Comparison of ENCODE assay signal across 15 mouse cellular contexts in the genomic region with DNA sequence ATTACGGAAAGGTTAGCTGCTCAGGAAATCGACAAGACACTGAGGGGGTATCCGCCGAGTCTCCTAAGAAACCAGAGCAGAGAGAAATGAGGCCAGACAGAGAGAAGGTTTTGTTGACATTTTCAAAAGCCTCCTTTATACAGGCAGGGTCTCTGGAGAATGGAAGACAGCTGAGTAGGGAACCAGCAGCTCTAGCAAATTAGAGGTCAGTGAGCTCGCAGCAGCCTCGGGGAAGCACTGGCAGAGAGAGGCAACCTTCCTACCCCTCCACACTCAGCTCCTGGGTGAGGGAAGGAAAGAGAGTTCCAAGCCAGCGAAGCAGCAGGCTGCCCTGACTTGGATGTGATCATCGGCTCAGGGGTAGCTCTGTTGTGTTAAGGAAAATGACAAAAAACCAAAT.
DNase-seq lines count a peak whose midpoint lies in the region; ATAC-seq and TF ChIP-seq lines count a peak whose summit lies in the region.
"Had no signal": no experiment of that assay in that cellular context is flagged by ENCODE, and none has a peak within 500 bp of the region (broad histone marks: within the 10 kb centered on the region; RNA-seq: fewer than 3 reads in every experiment).

No protein-coding gene starts in this region.

- no peak for TF ChIP-seq POLR2A in heart, adult 2 months (IDR thresholded peaks at IDR 0.05; ENCODE audit: insufficient read depth, low read depth, low read length)

- WGBS in embryonic facial prominence, embryonic 14.5 days: 34% methylated on average over 8 of the region's 8 CpGs
- 50% methylated on average over 8 of the region's 8 CpGs for WGBS in midbrain, embryonic 12.5 days
- WGBS in heart, adult 2 months: 72% methylated on average over 8 of the region's 8 CpGs

- no peaks in the 10 kb centered on the region for H3K79me2 ChIP-seq in heart, adult 2 months (replicated peaks; ENCODE audit: control insufficient read depth, insufficient read depth, low read length)

- TF ChIP-seq EP300 in heart, adult 2 months (IDR thresholded peaks at IDR 0.05; ENCODE audit: insufficient read depth, low read depth, low read length): no peak

- no peak for TF ChIP-seq CTCF in heart, adult 2 months (IDR thresholded peaks at IDR 0.05)

- H3K4me1 ChIP-seq in embryonic facial prominence, embryonic 14.5 days (ENCODE audit: control insufficient read depth, insufficient read depth, low read length): no peaks in the 10 kb centered on the region
- 0 out of 2 replicates have a peak, but pooled peaks cover 4% of the 10 kb centered on the region for H3K4me1 ChIP-seq in midbrain, embryonic 12.5 days
- no peaks in the 10 kb centered on the region for H3K4me1 ChIP-seq in heart, adult 2 months (ENCODE audit: control insufficient read depth, insufficient read depth, low read length)
- H3K4me1 ChIP-seq: limb, embryonic 10.5 days; liver, embryonic 12.5 days had no signal

- intact Hi-C loops in heart, adult 2 months (cut with DNase I): no loop called here

- no peak overlapping the region for H3K27ac ChIP-seq in embryonic facial prominence, embryonic 14.5 days (replicated peaks; ENCODE audit: low read depth, low read length)
- peak overlapping the region; percentile 58 for H3K27ac ChIP-seq in midbrain, embryonic 12.5 days (replicated peaks)
- H3K27ac ChIP-seq in heart, adult 2 months: no peak overlapping the region
- H3K27ac ChIP-seq: limb, embryonic 10.5 days; liver, embryonic 12.5 days had no signal

- no peak overlapping the region for H3K9ac ChIP-seq in embryonic facial prominence, embryonic 14.5 days (ENCODE audit: low read depth, low read length)
- no peak overlapping the region for H3K9ac ChIP-seq in midbrain, embryonic 12.5 days (replicated peaks)
- H3K9ac ChIP-seq in heart, adult 2 months (ENCODE audit: low read depth, low read length): no peak overlapping the region
- H3K9ac ChIP-seq: liver, embryonic 12.5 days had no signal

- no peak overlapping the region for H3K4me3 ChIP-seq in embryonic facial prominence, embryonic 14.5 days (ENCODE audit: low read depth, low read length)
- H3K4me3 ChIP-seq in midbrain, embryonic 12.5 days: no peak overlapping the region
- H3K4me3 ChIP-seq in heart, adult 2 months: no peak overlapping the region
- H3K4me3 ChIP-seq: limb, embryonic 10.5 days; liver, embryonic 12.5 days had no signal

- H3K27me3 ChIP-seq in embryonic facial prominence, embryonic 14.5 days (replicated peaks; ENCODE audit: control insufficient read depth, insufficient read depth, low read length): no peaks in the 10 kb centered on the region
- H3K27me3 ChIP-seq in midbrain, embryonic 12.5 days: no peaks in the 10 kb centered on the region
- H3K27me3 ChIP-seq in heart, adult 2 months (ENCODE audit: control insufficient read depth, insufficient read depth, low read length): no peaks in the 10 kb centered on the region
- H3K27me3 ChIP-seq: liver, embryonic 12.5 days had no signal

- peak overlapping the region; percentile 34 for H3K4me2 ChIP-seq in embryonic facial prominence, embryonic 14.5 days (ENCODE audit: low read depth, low read length)
- H3K4me2 ChIP-seq in midbrain, embryonic 12.5 days (replicated peaks): no peak overlapping the region
- H3K4me2 ChIP-seq: liver, embryonic 12.5 days had no signal

- DNase-seq in embryo, embryonic 11 days: peak; percentile 7
- DNase-seq in embryo, embryonic 10 days (ENCODE audit: low spot score): no peak
- peak; percentile 2 for DNase-seq in R1 (ENCODE audit: low read depth, low spot score)
- DNase-seq in embryonic facial prominence, embryonic 14.5 days (ENCODE audit: low spot score): peak; percentile 4
- DNase-seq in heart, adult 2 months: no peak
- DNase-seq in gastrocnemius, postnatal 25 days: no peak
- no peak for DNase-seq in spleen, adult 18-20 months
- DNase-seq: cerebellum, adult 18-20 months; gastrocnemius, postnatal 36 days; kidney, adult 8-10 months; kidney, postnatal 4 days; thymus, postnatal 4 days had no signal

- ATAC-seq in embryonic facial prominence, embryonic 14.5 days (ENCODE audit: low read depth): no peak
- ATAC-seq in midbrain, embryonic 12.5 days (ENCODE audit: low FRiP score, low read depth): peak; percentile 20; the same call in 1 of the 2 replicates
- ATAC-seq: liver, embryonic 12.5 days had no signal

- H3K36me3 ChIP-seq in embryonic facial prominence, embryonic 14.5 days (ENCODE audit: control insufficient read depth, insufficient read depth, low read length): no peaks in the 10 kb centered on the region
- H3K36me3 ChIP-seq in midbrain, embryonic 12.5 days: no peaks in the 10 kb centered on the region
- H3K36me3 ChIP-seq in heart, adult 2 months (ENCODE audit: control insufficient read depth, insufficient read depth, low read length): no peaks in the 10 kb centered on the region
- H3K36me3 ChIP-seq: limb, embryonic 10.5 days; liver, embryonic 12.5 days had no signal

- H3K9me3 ChIP-seq in embryonic facial prominence, embryonic 14.5 days (ENCODE audit: control insufficient read depth, low read length): no peaks in the 10 kb centered on the region
- no peaks in the 10 kb centered on the region for H3K9me3 ChIP-seq in midbrain, embryonic 12.5 days
- H3K9me3 ChIP-seq: limb, embryonic 10.5 days; liver, embryonic 12.5 days had no signal

Comparison
In these comparisons a context has a peak if more than half of its experiments do, and no peak if none do; other contexts are left out.
1. DNase-seq: peak in embryo, embryonic 11 days (single experiment), R1 (single experiment) and embryonic facial prominence, embryonic 14.5 days (single experiment); none in embryo, embryonic 10 days (single experiment), heart, adult 2 months (0 of 2), gastrocnemius, postnatal 25 days (single experiment) and spleen, adult 18-20 months (0 of 2).